Mouse (Mus musculus): ENCODE data around the gene Ccr4. TPM values are rescaled to one million over a fixed set of nuclear protein-coding genes. Genes with fewer than 3 reads are reported as not detected.

Ccr4 gene
- polyA plus RNA-seq, 1 experiment = 0.53 TPM

DNA sequence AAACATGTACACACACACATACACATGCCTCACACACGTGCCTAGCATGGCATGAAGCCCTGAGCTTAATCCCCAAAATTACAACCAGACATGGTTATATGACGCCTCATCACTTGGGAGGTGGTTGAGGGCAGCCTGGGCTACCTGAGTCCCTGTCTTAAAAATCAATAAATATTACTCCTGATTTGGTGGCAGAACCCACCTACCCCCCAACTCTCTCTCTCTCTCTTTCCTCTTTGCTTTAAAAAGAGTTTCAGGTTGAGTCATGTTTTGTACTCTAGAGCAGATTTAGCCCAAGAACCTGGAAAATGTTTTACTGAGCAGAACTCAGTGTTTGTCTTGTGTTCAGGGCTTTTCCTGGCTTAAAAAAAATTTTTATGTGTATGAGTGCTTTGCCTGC lies 49.3 kb downstream of the Ccr4 start:
- no peaks in the 10 kb centered on the region for H3K27me3 ChIP-seq (replicated peaks; ENCODE audit: control insufficient read depth, insufficient read depth, low read length)
- H3K27ac ChIP-seq (ENCODE audit: insufficient read depth, low read depth, low read length) = no peak overlapping the region
- 96% methylated on average over 2 of the region's 2 CpGs for WGBS
- TF ChIP-seq CTCF (conservative IDR thresholded peaks at IDR 0.05; ENCODE audit: insufficient read depth, insufficient read length, low read depth, low read length) (no peak), POLR2A (IDR thresholded peaks at IDR 0.05; ENCODE audit: low read depth, low read length) (no peak)
- H3K4me3 ChIP-seq (ENCODE audit: insufficient read depth, low read depth, low read length) = no peak overlapping the region
- no peaks in the 10 kb centered on the region for H3K4me1 ChIP-seq (ENCODE audit: control insufficient read depth, insufficient read depth, low read length)
- no peaks in the 10 kb centered on the region; the same call in none of the 2 replicates for H3K36me3 ChIP-seq (ENCODE audit: control insufficient read depth, insufficient read depth, low read length)
- DNase-seq = no peak

DNA sequence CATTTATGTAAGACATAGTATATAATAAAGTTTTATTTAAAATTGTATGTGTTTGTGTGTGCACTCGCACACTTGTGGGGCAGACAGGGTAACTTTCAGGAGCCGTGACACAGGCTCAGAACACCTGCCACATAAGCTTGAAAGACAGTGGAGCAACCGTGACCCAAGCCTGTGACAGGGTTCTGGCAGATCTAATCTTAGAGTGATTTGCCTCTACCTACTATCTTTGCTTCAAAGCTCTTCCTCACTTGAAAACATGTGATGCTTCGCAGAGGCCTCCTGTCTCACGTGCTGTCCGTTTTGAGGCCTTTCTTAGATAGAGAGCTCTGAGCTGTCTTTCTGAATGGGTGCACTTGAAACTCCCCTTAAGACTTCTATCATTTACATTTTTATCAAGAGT lies 52.3 kb downstream of the Ccr4 start:
- H3K4me1 ChIP-seq (ENCODE audit: control insufficient read depth, insufficient read depth, low read length) = no peaks in the 10 kb centered on the region
- no peak overlapping the region for H3K4me3 ChIP-seq (ENCODE audit: insufficient read depth, low read depth, low read length)
- H3K27ac ChIP-seq (ENCODE audit: insufficient read depth, low read depth, low read length) = no peak overlapping the region
- no peaks in the 10 kb centered on the region for H3K27me3 ChIP-seq (replicated peaks; ENCODE audit: control insufficient read depth, insufficient read depth, low read length)
- 96% methylated on average over 6 of the region's 6 CpGs for WGBS
- no peaks in the 10 kb centered on the region; the same call in 1 of the 2 replicates for H3K36me3 ChIP-seq (ENCODE audit: control insufficient read depth, insufficient read depth, low read length)
- DNase-seq = no peak
- TF ChIP-seq CTCF (conservative IDR thresholded peaks at IDR 0.05; ENCODE audit: insufficient read depth, insufficient read length, low read depth, low read length) (no peak), POLR2A (IDR thresholded peaks at IDR 0.05; ENCODE audit: low read depth, low read length) (no peak)

DNA sequence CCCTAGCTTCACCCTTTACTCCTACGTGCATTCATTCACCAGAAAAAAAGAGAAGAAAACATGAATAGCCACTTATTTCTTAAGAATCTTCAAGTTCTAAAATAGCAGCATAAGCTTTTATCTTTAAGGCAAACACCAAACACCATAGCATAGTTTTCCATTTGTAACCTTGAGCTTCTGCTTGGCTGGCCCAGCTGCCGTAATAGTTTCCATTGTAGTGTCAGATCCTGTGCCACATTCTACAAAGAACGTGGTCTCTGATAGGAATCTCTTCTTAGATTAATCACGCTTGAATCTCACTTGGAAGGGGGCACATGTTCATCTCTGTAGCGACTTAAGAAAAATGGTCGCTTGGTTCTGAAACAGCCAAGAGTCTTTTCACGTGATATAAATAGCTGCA lies 53.1 kb downstream of the Ccr4 start:
- Histone ChIP-seq H3K27me3 (replicated peaks; ENCODE audit: control insufficient read depth, insufficient read depth, low read length) (no peaks in the 10 kb centered on the region), H3K36me3 (ENCODE audit: control insufficient read depth, insufficient read depth, low read length) (no peaks in the 10 kb centered on the region; the same call in 1 of the 2 replicates), H3K27ac (ENCODE audit: insufficient read depth, low read depth, low read length) (no peak overlapping the region), H3K4me1 (ENCODE audit: control insufficient read depth, insufficient read depth, low read length) (no peaks in the 10 kb centered on the region), H3K4me3 (ENCODE audit: insufficient read depth, low read depth, low read length) (no peak overlapping the region)
- no peak for DNase-seq
- 85% methylated on average over 7 of the region's 7 CpGs for WGBS
- TF ChIP-seq CTCF (conservative IDR thresholded peaks at IDR 0.05; ENCODE audit: insufficient read depth, insufficient read length, low read depth, low read length) = no peak

DNA sequence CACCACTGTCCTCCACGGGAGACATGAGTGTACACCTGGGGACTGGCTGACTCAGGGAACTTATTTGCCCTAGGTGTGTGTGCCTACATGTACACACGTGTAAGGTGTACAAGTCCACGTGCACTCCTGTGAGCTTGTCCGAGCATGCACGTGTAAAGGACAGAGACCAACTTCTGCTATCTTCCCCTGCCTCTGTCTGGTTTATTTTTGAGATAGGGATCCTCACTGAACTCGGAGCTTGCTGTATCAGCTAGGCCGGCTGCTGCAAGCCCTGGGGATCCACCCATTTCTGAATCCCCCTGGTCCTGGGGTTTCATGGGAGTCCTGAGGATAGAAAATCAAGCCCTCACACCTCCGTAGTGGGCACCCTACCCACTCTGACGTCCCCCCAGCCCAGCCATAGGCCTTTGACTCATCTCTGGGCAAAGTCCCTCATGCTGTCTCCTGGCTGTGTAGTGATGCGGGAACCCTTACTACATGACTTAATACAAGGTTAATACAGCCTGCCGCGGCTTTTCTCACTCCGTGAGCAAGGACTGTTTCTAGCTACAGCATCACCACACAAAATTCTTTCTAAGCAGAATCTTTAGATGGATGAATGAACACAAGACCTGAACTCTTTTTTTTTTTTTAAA lies 55.5 kb downstream of the Ccr4 start:
- Histone ChIP-seq H3K27me3 (replicated peaks; ENCODE audit: control insufficient read depth, insufficient read depth, low read length) (no peaks in the 10 kb centered on the region), H3K36me3 (ENCODE audit: control insufficient read depth, insufficient read depth, low read length) (no peaks in the 10 kb centered on the region; the same call in 1 of the 2 replicates), H3K27ac (ENCODE audit: insufficient read depth, low read depth, low read length) (no peak overlapping the region), H3K4me3 (ENCODE audit: insufficient read depth, low read depth, low read length) (no peak overlapping the region), H3K4me1 (ENCODE audit: control insufficient read depth, insufficient read depth, low read length) (no peaks in the 10 kb centered on the region)
- TF ChIP-seq CTCF (conservative IDR thresholded peaks at IDR 0.05; ENCODE audit: insufficient read depth, insufficient read length, low read depth, low read length) = no peak
- no peak for TF ChIP-seq POLR2A (IDR thresholded peaks at IDR 0.05; ENCODE audit: low read depth, low read length)
- WGBS = 67% methylated on average over 13 of the region's 13 CpGs
- no peak for DNase-seq

DNA sequence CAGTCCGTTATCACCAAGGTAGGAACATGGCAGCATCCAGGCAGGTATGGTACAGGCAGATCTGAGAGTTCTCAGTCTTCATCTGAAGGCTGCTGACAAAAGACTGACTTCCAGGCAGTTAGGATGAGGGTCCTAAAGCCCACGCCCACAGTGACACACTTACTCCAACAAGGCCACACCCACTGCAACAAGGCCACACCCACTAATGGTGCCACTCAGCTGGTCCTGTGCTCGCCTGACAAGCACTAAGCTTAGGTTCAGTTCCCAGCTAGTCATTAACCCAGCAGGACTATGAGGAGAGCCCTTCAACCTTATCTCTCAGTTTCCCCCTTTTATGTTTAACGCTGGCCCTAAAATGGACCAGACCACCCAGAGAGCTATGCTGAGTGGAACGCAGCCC lies 56.0 kb downstream of the Ccr4 start:
- 82% methylated on average over 5 of the region's 5 CpGs for WGBS
- Histone ChIP-seq H3K27ac (ENCODE audit: insufficient read depth, low read depth, low read length) (no peak overlapping the region), H3K27me3 (replicated peaks; ENCODE audit: control insufficient read depth, insufficient read depth, low read length) (no peaks in the 10 kb centered on the region), H3K4me1 (ENCODE audit: control insufficient read depth, insufficient read depth, low read length) (no peaks in the 10 kb centered on the region), H3K4me3 (ENCODE audit: insufficient read depth, low read depth, low read length) (no peak overlapping the region), H3K36me3 (ENCODE audit: control insufficient read depth, insufficient read depth, low read length) (no peaks in the 10 kb centered on the region; the same call in 1 of the 2 replicates)
- no peak for TF ChIP-seq POLR2A (IDR thresholded peaks at IDR 0.05; ENCODE audit: low read depth, low read length)
- TF ChIP-seq CTCF (conservative IDR thresholded peaks at IDR 0.05; ENCODE audit: insufficient read depth, insufficient read length, low read depth, low read length) = no peak
- DNase-seq = no peak

DNA sequence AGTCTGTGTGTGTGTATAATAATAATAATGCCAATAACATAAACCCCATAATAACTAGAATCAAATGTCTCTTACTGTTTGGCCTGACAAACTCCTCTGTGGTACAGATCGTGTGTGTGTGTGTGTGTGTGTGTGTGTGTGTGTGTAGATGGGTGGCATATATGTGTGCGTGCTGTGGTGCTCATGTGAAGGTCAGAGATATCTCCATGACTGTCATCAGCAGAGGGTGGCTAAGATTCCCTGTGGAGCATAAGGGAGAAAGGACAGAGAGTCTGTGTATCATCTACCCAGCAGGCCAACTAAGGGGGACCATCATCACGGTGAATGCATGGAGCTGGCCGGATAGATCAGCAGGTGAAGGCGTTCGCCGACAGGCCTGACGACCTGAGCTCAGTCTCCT lies 57.8 kb downstream of the Ccr4 start:
- DNase-seq = no peak
- Histone ChIP-seq H3K27me3 (replicated peaks; ENCODE audit: control insufficient read depth, insufficient read depth, low read length) (no peaks in the 10 kb centered on the region), H3K4me1 (ENCODE audit: control insufficient read depth, insufficient read depth, low read length) (no peaks in the 10 kb centered on the region), H3K4me3 (ENCODE audit: insufficient read depth, low read depth, low read length) (no peak overlapping the region), H3K36me3 (ENCODE audit: control insufficient read depth, insufficient read depth, low read length) (no peaks in the 10 kb centered on the region; the same call in 1 of the 2 replicates), H3K27ac (ENCODE audit: insufficient read depth, low read depth, low read length) (no peak overlapping the region)
- no peak for TF ChIP-seq CTCF (conservative IDR thresholded peaks at IDR 0.05; ENCODE audit: insufficient read depth, insufficient read length, low read depth, low read length)
- no peak for TF ChIP-seq POLR2A (IDR thresholded peaks at IDR 0.05; ENCODE audit: low read depth, low read length)
- 93% methylated on average over 8 of the region's 8 CpGs for WGBS

DNA sequence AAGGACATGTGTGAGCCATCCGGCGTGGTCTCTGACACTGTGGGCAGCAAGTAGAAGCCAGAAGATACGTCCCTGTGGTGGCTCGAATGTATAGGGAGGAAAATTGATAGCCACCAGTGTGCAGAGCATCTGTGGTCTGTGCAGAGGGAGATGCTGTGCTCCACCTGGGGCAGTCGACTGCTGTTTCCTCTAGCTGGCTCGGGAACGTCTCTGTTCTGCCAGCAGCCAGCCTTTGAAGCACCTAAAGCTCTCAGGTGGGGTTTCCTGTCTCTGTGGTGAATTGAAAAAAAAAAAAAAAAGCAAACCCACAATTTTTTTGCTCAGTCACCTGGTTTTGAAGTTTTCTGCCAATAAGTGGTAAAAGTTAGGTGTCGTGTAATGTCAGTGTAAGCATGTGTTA lies 61.4 kb downstream of the Ccr4 start:
- 92% methylated on average over 8 of the region's 8 CpGs for WGBS
- TF ChIP-seq CTCF (conservative IDR thresholded peaks at IDR 0.05; ENCODE audit: insufficient read depth, insufficient read length, low read depth, low read length) = no peak
- no peak for TF ChIP-seq POLR2A (IDR thresholded peaks at IDR 0.05; ENCODE audit: low read depth, low read length)
- Histone ChIP-seq H3K4me1 (ENCODE audit: control insufficient read depth, insufficient read depth, low read length) (no peaks in the 10 kb centered on the region), H3K27ac (ENCODE audit: insufficient read depth, low read depth, low read length) (no peak overlapping the region), H3K36me3 (ENCODE audit: control insufficient read depth, insufficient read depth, low read length) (no peaks in the 10 kb centered on the region; the same call in 1 of the 2 replicates), H3K27me3 (replicated peaks; ENCODE audit: control insufficient read depth, insufficient read depth, low read length) (no peaks in the 10 kb centered on the region), H3K4me3 (ENCODE audit: insufficient read depth, low read depth, low read length) (no peak overlapping the region)
- DNase-seq = no peak
